Mouse (Mus musculus) kidney, adult 8-10 months (tissue): ENCODE data around the gene Dkk3.
"Not testable (repeated sequence)": the region's sequence is repeated elsewhere in the genome, so short reads cannot be mapped to it uniquely, and the experiment has no call there.

Experiments
- DNase-seq, 2 experiments: peaks; one replicate each; pipeline ENCODE4 v3.0.0; 2022

The Dkk3 gene

DNA sequence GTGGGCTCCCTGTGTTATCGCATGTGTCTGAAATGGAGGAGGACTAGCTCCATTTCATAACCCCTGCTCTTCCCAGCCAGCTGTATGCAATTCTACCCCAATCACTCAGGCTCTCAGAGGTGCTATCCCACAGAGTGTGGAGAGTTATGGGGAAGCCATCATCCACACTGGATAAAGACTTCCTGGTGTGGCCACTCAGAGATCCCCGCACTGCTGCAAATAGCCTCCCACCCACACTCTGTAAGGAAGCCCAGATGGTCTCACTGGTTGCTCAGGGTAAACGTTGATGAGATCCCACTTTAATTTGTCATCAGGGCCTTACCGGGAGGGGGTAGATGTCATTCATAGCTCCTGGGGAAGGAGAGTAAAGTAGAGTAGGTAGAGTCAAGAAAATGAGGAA, 6.7 kb upstream of the Dkk3 start:
- no peak for DNase-seq

DNA sequence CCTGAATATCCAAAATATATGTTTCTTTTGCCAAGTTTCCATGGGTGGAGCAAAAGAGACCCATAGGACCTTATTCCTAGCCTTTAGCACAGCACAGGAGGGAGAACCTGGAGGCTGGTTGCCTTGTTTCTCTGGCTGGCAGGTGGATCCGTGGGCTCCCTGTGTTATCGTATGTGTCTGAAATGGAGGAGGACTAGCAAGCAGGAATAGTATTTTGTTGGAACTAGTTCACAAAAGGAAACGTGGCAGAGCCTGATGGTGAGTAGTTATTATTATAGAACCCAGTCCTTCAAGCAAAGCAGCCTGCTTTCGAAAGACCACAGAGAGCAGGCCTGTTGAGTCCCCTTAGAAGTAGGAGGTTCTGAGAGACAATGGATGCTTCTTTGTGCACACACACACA, 6.2 kb upstream of the Dkk3 start:
- DNase-seq: not testable (repeated sequence)

DNA sequence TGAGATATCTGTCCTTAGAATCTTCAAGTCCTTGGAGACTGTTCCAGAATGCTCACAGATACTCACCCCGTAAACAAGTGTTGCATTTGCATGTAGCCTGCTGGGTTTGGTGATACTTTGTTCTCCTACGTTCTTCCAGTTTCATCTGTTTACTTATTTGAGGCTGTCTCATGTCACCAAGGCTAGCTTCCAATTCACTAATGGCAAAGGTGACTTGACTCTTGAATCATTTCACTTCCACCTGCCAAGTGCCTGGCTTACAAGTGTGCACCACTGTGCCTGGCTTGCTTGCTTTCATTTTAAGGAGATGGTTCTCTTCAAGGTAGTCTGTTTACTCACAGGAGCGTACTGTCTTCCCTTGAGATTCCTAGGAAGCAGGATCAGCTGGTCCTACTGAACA, 5.6 kb upstream of the Dkk3 start:
- DNase-seq: no peak

DNA sequence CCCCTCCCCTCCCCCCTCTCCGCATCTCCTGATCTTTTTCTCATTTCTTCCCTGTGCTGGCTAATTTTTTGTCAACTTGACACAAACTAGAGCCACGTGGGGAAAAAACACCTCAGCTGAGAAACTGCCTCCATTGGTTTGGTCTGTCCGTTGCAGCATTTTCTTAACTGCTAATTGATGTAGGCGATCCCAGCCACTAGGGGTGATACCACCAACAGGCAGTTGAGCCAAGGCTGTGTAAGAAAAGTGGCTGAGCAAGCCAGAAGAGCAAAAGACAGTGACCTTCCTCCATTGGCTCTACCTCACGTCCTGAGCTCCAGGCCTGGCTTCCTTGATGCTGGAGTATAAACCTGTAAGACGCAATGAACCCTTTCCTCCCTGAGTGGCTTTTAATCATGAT, 978 bp upstream of the Dkk3 start:
- DNase-seq: no peak

DNA sequence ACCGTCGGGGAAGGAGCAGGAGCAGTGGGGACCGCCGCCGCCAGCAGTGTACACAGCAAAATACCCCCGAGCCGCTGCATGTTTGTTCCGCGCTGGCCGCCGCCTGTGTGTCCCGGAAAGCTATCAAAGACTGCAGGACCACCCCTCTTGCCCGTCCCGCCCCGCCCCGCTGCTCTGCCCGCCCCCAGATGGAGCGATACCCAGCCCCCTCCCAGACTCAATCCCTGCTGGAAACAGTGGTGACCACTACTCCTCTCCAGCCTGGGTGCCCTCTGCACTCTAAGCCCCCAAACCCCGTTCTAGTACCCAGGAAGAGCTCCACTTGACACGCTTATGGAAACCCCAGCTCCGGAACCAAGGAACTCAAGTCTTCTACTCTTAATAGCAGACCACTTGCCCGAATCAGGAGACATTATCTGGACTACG, 528 bp downstream of the Dkk3 start:
- DNase-seq: no peak

DNA sequence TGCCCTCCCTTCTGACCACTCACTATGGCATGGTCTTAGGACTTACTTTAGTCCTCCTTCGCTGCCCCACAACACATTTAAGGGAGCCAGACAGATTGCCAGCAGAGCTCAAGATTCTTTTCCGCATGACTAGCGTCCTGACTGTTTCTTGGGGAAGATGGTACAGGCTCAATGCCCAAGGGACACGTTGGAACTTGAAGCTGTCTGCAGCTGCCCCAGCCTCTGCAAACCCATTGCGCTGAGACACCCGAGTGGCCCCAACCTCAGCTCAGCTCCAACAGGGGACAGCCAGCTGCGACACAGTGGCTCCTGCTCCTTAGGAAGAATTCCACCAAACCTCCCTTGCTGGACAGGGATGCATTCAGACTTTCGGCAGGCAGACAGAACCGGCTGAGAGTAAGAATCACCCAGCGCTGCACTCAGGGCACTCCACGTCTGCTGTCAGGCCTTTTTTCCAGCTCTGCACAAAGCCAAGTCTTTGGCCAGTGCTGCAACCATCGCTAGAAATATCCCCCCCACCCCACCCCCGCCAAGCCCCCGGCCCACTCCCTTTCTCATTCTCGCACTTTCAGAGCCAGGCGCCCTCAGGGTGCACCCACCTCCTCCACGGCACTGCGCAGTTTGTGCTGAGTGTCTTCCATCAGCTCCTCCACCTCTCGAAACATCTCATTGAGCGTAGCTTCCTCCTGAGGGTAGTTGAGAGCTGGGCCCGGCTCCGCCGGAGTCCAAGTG, 1.1 kb downstream of the Dkk3 start:
- DNase-seq: peak; percentile 9 to 21

DNA sequence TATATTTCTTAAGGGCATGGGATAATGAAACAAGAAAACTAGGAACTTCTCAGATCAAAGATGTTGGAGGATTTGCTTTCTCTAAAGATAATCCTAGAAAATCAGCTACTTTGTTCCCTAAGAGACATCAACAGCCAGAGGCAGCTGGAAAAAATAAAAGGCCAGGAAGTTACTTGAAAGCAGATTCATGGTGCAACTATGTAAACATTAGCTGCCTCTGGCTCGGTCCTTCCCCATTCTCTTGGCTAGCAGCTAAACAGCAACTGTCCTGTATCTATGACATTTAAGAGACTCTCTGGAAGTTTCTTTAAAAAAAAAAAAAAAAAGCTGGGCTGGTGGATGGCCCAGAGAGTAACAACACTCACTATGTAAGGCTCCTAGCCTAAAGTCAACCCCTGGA, 3.7 kb downstream of the Dkk3 start:
- DNase-seq: no peak

DNA sequence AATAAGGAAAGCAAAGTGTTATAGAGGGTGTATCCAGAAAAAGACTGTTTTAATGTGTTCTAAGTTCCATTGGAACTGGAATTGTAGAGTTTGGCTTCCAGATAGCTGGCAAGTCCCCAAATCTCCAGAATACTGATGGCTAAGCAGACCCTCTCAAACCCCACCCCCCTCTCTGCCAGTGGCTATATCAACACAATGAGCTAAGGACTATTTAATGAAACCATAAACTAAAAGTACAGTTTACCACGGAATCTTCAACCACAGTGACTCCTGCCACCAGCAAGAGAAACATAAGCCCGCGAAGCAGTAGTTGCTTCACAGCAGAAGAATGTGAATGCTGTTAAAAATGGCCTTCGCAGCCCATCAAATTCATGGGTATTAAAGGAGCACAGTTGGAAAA, 4.4 kb downstream of the Dkk3 start:
- DNase-seq: no peak

DNA sequence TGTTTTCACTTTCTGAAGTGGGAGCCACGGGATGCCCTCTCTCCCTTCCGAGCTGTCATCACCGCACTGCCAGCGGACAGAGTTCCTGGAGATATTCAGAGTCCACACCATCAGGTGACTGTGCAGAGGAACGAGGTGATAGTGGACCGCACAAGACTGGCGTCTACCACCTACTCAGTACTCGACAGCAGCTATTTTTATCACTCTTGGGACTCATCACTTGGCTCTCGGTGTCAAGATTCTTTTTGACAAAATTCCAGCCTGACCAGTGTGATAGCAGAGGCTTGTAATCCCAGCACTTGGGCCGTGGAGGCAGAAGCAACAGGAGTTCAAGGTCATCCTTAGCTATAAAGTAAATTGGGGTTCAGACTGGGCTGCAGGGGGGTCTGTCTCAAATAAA, 9.7 kb downstream of the Dkk3 start:
- DNase-seq: no peak

DNA sequence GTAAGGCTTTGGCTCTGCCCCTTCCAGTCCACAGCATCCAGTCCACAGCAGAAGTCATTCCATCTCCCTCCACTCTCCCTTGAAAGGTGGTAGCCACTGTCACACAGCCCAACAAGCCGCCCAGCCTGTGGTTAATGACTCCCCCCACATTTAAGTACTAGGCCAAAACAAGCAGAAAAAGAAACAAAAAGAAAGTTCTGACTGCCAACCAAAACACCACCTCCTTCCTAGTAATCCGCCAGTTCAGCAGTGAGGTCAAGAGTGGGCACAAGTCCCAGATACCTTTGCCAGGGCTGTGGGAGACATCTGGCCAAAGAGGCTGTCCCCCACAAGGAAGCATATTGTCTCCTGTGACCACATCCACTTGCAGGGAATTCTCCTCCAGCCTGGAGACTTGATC, 10.9 kb downstream of the Dkk3 start:
- peak; percentile 20 to 46 for DNase-seq

DNA sequence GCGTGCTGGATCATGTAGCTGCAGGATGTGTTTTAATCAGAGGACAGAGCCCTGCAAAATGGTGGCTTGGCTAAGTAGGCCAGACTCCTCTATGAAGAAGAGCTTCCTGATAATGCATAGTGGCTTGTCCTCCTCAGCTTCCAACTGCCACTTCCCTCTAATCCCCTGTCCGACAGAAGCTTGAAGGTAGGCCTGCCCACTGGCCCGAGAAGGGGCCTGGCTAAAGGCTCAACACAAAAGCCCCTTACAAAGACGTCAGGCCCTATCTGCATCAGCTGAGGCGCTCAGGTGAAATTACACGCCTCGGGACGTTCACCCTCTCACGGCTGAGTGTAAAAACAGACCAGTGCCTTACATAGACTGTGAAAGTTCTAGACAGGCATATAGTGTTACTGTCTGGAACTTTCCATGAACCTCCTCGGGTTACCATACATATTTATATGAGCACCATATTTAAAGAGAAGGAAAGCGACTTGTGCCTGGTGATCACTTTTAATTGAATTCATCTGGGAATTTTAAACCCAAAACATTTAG, 14.1 kb downstream of the Dkk3 start:
- no peak for DNase-seq

DNA sequence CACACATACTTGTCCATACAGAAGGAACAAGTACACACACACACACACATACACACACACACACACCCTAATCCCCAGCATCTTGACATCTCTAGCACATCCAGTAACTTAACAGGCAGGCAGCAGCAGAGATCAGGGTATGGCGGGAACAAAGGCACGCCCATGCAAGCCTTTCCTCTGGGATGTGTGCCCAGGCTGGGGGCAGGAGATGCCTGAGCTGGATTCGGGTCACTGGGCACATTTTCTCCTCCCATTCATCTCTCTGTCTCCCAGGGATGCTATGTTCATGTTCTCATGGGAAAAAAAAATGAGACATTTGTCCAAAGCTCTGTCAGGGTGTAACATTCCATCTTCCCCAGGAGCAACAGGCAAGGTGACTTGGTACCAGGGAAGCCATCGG, 14.9 kb downstream of the Dkk3 start:
- DNase-seq: peak in 1 of 2 experiments; percentile 18

DNA sequence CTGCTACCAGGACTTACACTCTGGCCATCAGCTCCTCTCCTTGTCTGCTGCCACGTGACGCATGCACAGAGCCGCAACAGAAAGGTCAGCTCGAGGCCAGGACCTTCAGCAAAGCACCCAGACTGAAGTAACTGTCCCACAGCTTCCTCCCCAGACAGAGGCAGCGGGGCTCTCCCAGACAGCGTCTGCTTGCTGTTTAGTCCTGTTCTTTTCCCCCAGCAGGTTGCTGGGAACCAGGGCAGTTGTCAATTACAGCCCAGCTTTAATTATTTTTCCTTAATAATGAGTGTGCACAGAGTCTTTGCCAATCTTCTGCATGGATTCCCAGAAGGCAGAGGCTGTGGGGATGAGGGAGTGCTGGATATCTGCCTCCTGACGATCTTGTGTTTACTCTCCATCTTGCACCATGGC, 15.8 kb downstream of the Dkk3 start:
- no peak for DNase-seq

DNA sequence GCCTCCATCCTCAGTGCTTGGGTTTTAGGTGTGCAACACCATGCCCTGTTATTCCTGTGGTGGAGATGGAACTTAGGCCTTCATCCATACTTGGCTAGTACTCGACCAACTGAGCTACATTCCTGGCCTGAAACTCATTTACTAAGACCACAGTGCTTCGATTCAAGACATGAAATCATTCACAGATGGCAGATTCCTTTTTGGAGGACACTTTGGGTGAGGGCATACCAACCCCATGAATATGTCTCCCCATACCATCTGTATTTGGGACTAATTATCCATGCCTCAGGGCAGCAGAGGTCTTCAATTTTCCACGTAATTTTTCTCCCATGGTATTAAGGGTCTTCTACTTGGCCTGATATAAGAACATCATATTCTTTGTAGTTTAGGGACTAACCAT, 16.2 kb downstream of the Dkk3 start:
- DNase-seq: no peak

DNA sequence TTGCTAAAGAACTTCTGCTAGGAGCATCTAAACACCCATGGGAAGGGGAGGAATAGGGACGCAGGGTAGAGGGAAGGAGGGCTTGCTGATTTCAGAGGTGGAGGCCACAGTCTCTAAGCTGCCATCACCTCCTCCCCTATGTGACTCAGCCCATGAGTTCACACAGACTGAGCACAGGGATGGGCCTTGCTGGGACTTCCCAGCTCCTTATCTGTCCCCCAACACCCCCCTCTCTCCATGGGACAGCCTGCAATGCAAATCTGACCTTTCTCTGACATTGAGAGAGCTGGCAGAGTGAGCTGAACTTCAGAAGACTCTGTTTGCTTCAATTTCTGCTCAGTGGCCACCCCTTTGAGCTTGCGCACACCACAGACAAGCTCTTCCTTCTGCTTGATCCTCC, 18.1 kb downstream of the Dkk3 start:
- DNase-seq: no peak

DNA sequence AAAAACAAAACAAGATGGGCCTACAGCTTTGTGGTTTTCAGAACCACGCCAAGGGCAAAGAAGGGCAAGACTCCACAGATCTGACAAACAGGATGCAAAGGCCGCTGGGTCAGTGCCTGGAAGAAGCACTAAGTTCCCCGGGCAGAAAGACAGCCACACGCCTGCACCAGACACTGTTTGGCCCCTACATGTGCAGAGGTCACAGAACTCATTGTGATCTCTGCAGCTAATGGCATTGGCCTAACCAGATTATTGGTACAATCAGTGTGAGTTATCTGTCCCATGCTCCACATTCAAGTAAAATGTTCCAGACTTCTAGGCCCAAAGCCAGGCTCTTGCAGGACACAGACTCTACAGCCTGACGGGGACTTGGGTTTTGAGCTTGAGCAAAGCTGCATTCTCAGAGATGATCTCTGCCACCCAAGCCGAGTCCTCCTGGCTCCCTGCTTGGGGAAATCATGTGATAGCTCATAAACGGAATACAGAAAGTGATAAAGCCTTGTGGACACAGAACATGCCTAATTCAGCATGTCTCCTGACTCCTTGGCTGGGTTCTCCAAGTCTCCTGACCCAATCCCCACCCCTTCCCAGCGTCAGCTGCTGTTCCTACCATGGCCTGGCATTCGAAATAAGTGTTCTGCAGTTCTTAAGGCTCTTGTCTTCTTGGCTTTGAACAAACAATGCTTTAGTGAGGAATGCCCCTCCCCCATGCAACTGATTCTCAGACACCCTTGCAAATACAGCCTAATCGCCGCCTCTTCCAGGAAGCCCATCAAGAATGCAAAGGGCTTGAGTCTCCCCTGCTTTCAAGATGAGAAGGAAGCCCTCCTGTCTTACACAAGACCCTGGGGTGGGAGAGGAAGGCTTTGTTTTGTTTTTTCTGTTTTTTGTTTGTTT, 20.1 kb downstream of the Dkk3 start:
- DNase-seq: peak; percentile 21 to 46

DNA sequence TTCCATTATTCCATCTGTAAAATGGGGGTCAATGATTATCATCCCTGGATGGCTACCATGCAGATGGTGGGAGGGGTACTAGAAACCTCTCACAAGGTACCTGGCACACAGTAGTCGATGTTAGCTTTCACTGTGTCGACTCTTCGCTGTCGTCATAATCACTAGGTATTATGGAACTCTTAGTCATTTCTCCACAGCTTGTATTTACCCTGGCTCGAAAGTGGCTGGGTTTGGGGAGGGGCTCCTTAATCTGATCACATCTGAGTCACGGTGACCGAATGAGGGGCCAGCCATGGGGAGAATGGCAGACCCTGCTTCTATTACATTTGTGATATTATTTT, 20.7 kb downstream of the Dkk3 start:
- no peak for DNase-seq

DNA sequence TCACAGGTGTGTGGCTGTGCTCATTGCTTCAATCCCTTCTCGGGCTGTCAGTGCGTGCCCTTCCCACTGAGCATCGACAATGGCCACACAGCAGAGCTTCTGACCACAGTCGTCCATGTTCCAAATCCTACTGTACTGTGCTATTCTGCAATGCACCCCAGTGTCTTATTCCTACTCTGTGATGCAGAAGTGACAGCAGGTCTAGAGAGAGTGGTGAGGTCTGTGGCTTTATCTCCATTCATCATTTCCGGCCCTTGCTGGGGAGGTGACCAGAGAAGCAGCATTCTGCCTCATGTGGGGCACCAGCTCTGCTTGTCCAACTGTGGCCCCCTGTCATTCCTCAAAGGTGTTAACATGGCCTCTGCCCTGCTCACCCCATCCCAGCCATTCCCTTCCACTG, 22.3 kb downstream of the Dkk3 start:
- DNase-seq: no peak

DNA sequence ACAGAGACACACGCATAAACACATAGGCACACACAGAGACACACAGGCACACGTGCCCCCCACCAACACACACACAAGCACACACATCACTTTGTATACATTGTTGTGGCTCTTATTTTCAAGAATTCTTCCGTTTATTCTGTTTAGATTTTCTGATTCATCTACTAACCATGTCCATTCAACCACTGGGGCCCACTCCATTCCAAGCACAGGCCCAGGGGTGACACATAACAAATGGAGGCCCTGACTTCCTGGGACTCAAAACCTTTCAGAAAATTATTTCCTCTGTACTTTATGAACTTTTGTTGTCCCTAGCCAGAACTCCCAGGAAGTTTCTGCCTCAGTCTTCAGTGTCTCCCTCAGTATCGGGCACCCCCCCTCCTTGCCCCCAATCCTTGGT, 23.7 kb downstream of the Dkk3 start:
- no peak for DNase-seq

DNA sequence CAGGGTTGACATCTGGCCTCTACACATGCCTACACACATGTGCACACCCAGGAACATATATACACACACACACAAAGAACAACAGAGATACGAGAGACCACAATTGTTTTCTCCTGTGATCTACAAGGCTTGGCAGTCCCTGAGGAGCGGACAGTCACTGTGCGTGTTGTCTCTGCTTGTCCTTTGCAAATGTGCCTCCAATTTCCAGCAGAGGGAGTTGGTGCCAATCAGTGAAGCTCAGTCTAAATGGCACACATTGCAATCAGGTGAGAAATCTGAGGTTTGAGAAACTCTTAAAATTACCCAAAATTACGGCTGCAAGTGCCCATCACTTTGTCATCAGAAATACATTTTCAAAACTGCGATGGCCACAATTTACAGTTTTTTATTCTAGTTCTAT, 25.6 kb downstream of the Dkk3 start:
- no peak for DNase-seq

DNA sequence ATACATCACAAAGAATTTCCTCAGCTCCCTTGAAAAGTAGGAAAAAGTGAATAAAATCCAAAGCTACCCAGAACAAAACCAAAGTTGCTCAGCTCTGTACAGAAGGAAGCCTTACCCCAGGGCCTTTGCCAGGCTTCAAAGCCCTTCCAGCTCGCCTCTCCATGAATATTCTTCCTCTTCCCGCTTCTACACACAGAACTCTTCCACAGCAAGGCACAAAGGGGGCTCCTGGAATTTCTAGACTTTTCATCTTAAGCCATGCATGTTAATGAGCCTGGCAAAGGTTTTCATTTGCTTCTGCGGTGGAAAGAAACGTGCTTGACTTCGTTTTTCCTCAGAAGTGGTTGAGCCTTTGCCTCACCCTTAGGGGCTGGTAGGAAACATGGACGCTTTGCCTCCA, 26.9 kb downstream of the Dkk3 start:
- no peak for DNase-seq

DNA sequence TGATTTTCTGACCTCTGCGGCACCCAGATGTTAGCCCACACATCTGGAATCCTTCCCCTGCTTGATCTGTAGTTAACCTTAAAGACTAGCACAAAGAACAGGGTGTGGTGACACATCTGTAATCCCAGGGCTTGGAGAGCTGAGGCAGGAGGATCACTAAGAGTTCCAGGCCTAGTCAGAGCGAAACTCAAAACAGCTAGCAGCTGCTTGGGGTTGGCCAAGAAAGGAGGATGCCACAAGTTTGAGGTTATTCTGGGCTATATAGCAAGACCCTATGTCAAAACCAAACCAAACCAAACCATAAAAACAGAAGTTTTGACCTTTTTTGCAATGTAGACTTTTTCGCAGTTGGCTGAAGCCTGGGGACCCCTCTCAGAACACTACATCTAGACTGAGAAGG, 28.2 kb downstream of the Dkk3 start:
- DNase-seq: no peak

DNA sequence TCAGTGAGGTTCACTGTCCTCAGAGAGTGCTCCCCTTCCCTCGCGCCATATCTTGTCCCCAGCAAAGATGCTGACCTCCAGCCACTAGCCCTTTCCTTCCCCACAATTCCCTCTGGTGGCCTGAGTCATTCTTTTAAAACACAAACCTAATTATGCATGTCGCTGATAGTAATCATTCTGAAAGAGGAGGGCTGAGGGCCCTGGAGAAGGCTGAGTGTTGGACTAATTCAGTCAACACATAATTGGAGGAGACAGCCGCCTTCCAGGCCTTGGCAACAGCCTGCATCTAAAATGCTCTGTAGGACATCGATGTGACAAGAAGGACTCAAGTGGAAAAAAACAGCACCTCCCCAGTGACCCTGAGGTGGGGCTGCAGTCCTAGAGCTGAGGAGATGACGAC, 29.0 kb downstream of the Dkk3 start:
- DNase-seq: no peak

DNA sequence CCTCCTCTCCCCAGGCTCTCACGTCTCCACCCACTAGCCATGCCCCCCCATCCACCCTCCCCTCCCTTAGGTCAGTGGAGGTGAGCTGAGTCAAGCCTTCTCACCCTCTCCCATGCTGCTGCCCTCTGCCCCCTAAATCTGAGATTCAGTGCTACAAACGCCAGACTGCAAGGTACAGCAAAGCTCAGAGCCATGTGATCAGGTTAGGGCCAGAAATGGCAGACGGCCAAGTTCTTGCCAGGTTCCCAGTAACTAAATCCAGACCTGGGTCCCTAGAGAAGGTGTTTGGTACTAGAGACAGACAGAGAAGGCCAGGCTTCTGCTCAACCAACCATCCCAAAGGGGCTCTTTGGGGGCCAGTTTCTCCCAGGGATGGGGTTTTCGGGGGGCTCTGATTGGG, 30.0 kb downstream of the Dkk3 start:
- DNase-seq: peak; percentile 50 to 56
